ENCODE assay signal across 13 mouse cellular contexts in genomic region chr4:62562006-62562405, GRCm38 (mm10). TPM values are rescaled to one million over a fixed set of nuclear protein-coding genes. Genes with fewer than 3 reads are reported as not detected.
A peak's percentile ranks its signal among the peaks of the same experiment; 100 is the strongest.
DNase-seq lines count a peak whose midpoint lies in the region; ATAC-seq lines count a peak whose summit lies in the region.
"Had no signal": no experiment of that assay in that cellular context is flagged by ENCODE, and none has a peak within 500 bp of the region (broad histone marks: within the 10 kb centered on the region; RNA-seq: fewer than 3 reads in every experiment).

No protein-coding gene starts in this region.

- H3K9me3 ChIP-seq in forebrain, embryonic 10.5 days: no peaks in the 10 kb centered on the region
- no peaks in the 10 kb centered on the region for H3K9me3 ChIP-seq in forebrain, embryonic 15.5 days
- H3K9me3 ChIP-seq in neural tube, embryonic 12.5 days: no peaks in the 10 kb centered on the region
- H3K9me3 ChIP-seq in embryonic facial prominence, embryonic 10.5 days: no peaks in the 10 kb centered on the region
- H3K9me3 ChIP-seq: G1E; liver, embryonic 12.5 days; megakaryocyte, embryonic 14.5 days had no signal

- no peaks in the 10 kb centered on the region; the same call in 1 of the 2 replicates for H3K27me3 ChIP-seq in forebrain, embryonic 10.5 days (ENCODE audit: poor library complexity, severe bottlenecking)
- 0 out of 2 replicates have a peak, but pooled peaks cover 3% of the 10 kb centered on the region for H3K27me3 ChIP-seq in forebrain, embryonic 15.5 days
- H3K27me3 ChIP-seq in neural tube, embryonic 12.5 days (replicated peaks): no peaks in the 10 kb centered on the region
- 0 out of 2 replicates have a peak, but pooled peaks cover 5% of the 10 kb centered on the region for H3K27me3 ChIP-seq in embryonic facial prominence, embryonic 10.5 days (replicated peaks; ENCODE audit: low read depth, poor library complexity, severe bottlenecking)
- H3K27me3 ChIP-seq: liver, embryonic 12.5 days had no signal

- no peak overlapping the region for H3K4me2 ChIP-seq in forebrain, embryonic 15.5 days (replicated peaks)
- H3K4me2 ChIP-seq in neural tube, embryonic 12.5 days (replicated peaks): no peak overlapping the region
- H3K4me2 ChIP-seq: heart, embryonic 11.5 days; liver, embryonic 12.5 days had no signal

- no peak for ATAC-seq in forebrain, embryonic 15.5 days (replicated peaks)
- 0 out of 2 replicates have a peak, but pooled peaks have one; percentile 15 for ATAC-seq in neural tube, embryonic 12.5 days (ENCODE audit: low FRiP score, low read depth)
- ATAC-seq: liver, embryonic 12.5 days had no signal

- WGBS in forebrain, embryonic 10.5 days: 86% methylated on average over 4 of the region's 4 CpGs
- WGBS in forebrain, embryonic 15.5 days: 68% methylated on average over 4 of the region's 4 CpGs
- 82% methylated on average over 4 of the region's 4 CpGs for WGBS in neural tube, embryonic 12.5 days
- 80% methylated on average over 4 of the region's 4 CpGs for WGBS in embryonic facial prominence, embryonic 10.5 days

- no peak overlapping the region for H3K4me3 ChIP-seq in forebrain, embryonic 10.5 days
- H3K4me3 ChIP-seq in forebrain, embryonic 15.5 days: no peak overlapping the region
- H3K4me3 ChIP-seq in neural tube, embryonic 12.5 days: no peak overlapping the region
- no peak overlapping the region for H3K4me3 ChIP-seq in embryonic facial prominence, embryonic 10.5 days
- H3K4me3 ChIP-seq: gastrocnemius, adult 2 months; liver, embryonic 12.5 days had no signal

- no peak overlapping the region for H3K9ac ChIP-seq in forebrain, embryonic 15.5 days (replicated peaks)
- H3K9ac ChIP-seq in neural tube, embryonic 12.5 days: no peak overlapping the region
- H3K9ac ChIP-seq: liver, embryonic 12.5 days had no signal

- no peaks in the 10 kb centered on the region for H3K36me3 ChIP-seq in forebrain, embryonic 10.5 days (replicated peaks)
- H3K36me3 ChIP-seq in forebrain, embryonic 15.5 days: no peaks in the 10 kb centered on the region
- no peaks in the 10 kb centered on the region for H3K36me3 ChIP-seq in neural tube, embryonic 12.5 days
- H3K36me3 ChIP-seq in embryonic facial prominence, embryonic 10.5 days (replicated peaks): no peaks in the 10 kb centered on the region
- H3K36me3 ChIP-seq: G1E; liver, embryonic 12.5 days had no signal

- H3K27ac ChIP-seq in forebrain, embryonic 10.5 days: peak overlapping the region; percentile 51
- H3K27ac ChIP-seq in forebrain, embryonic 15.5 days (replicated peaks): no peak overlapping the region
- no peak overlapping the region for H3K27ac ChIP-seq in neural tube, embryonic 12.5 days
- H3K27ac ChIP-seq in embryonic facial prominence, embryonic 10.5 days (replicated peaks): peak overlapping the region; percentile 42; the same call in 1 of the 2 replicates
- H3K27ac ChIP-seq: gastrocnemius, adult 2 months; liver, embryonic 12.5 days had no signal

- H3K4me1 ChIP-seq in forebrain, embryonic 10.5 days: peaks cover 8% of the 10 kb centered on the region
- peaks cover 4% of the 10 kb centered on the region; the same call in 1 of the 2 replicates for H3K4me1 ChIP-seq in forebrain, embryonic 15.5 days
- peaks cover 10% of the 10 kb centered on the region; the same call in 1 of the 2 replicates for H3K4me1 ChIP-seq in neural tube, embryonic 12.5 days
- H3K4me1 ChIP-seq in embryonic facial prominence, embryonic 10.5 days: peaks cover 12% of the 10 kb centered on the region
- H3K4me1 ChIP-seq: liver, embryonic 12.5 days had no signal

- no peak for DNase-seq in forebrain, embryonic 10.5 days (ENCODE audit: extremely low spot score, low spot score)
- no peak for DNase-seq in neural tube, embryonic 10.5 days (ENCODE audit: extremely low spot score, low spot score)
- DNase-seq in embryonic facial prominence, embryonic 10.5 days (ENCODE audit: low spot score): no peak
- DNase-seq in natural killer cell, adult 2 months (ENCODE audit: low spot score in 2 of 2): peak; percentile 38 to 44
- DNase-seq in ovary, postnatal 10 days (ENCODE audit: low spot score): no peak
- no peak for DNase-seq in cerebellum, adult 11 months

RNA-seq across cellular contexts. Expression of gene Rgs3, which starts 2.4 kb away (rescaled TPM):
- polyA plus RNA-seq in forebrain, embryonic 10.5 days (2016; fragmentation: Nextera tagmentation; extraction: Ambion mirVana): 29.8 and 36.3 TPM in 2 replicates
- 46.7 and 53.4 TPM in 2 replicates for polyA plus RNA-seq in forebrain, embryonic 15.5 days (2015; fragmentation: Nextera tagmentation; extraction: Ambion mirVana)
- polyA plus RNA-seq in neural tube, embryonic 12.5 days (2016; fragmentation: Nextera tagmentation; extraction: Ambion mirVana): 77.2 and 77.3 TPM in 2 replicates
- 35.4 and 35.5 TPM in 2 replicates for polyA plus RNA-seq in embryonic facial prominence, embryonic 10.5 days (2016; fragmentation: Nextera tagmentation; extraction: Ambion mirVana)
- polyA plus RNA-seq: G1E had no signal

RNA-seq across cellular contexts. Expression of gene 4933430I17Rik, which starts 36.8 kb away (rescaled TPM):
- 1.3 and 1.5 TPM in 2 replicates for polyA plus RNA-seq in forebrain, embryonic 10.5 days (2016; fragmentation: Nextera tagmentation; extraction: Ambion mirVana)
- 0.60 and 0.79 TPM in 2 replicates for polyA plus RNA-seq in forebrain, embryonic 15.5 days (2015; fragmentation: Nextera tagmentation; extraction: Ambion mirVana)
- 1.1 TPM in 2 replicates for polyA plus RNA-seq in neural tube, embryonic 12.5 days (2016; fragmentation: Nextera tagmentation; extraction: Ambion mirVana)
- 1.1 and 1.3 TPM in 2 replicates for polyA plus RNA-seq in embryonic facial prominence, embryonic 10.5 days (2016; fragmentation: Nextera tagmentation; extraction: Ambion mirVana)

RNA-seq across cellular contexts. Expression of gene Pole3, which starts 37.1 kb away (rescaled TPM):
- 145 and 147 TPM in 2 replicates for polyA plus RNA-seq in forebrain, embryonic 10.5 days (2016; fragmentation: Nextera tagmentation; extraction: Ambion mirVana)
- 83.9 and 88.4 TPM in 2 replicates for polyA plus RNA-seq in forebrain, embryonic 15.5 days (2015; fragmentation: Nextera tagmentation; extraction: Ambion mirVana)
- 82.9 and 88.6 TPM in 2 replicates for polyA plus RNA-seq in neural tube, embryonic 12.5 days (2016; fragmentation: Nextera tagmentation; extraction: Ambion mirVana)
- 117 and 120 TPM in 2 replicates for polyA plus RNA-seq in embryonic facial prominence, embryonic 10.5 days (2016; fragmentation: Nextera tagmentation; extraction: Ambion mirVana)

RNA-seq across cellular contexts. Expression of gene Alad, which starts 42.3 kb away (rescaled TPM):
- 125 and 127 TPM in 2 replicates for polyA plus RNA-seq in forebrain, embryonic 10.5 days (2016; fragmentation: Nextera tagmentation; extraction: Ambion mirVana)
- 63.3 and 64.3 TPM in 2 replicates for polyA plus RNA-seq in forebrain, embryonic 15.5 days (2015; fragmentation: Nextera tagmentation; extraction: Ambion mirVana)
- 65.3 and 69.1 TPM in 2 replicates for polyA plus RNA-seq in neural tube, embryonic 12.5 days (2016; fragmentation: Nextera tagmentation; extraction: Ambion mirVana)
- polyA plus RNA-seq in embryonic facial prominence, embryonic 10.5 days (2016; fragmentation: Nextera tagmentation; extraction: Ambion mirVana): 106 and 114 TPM in 2 replicates

RNA-seq across cellular contexts. Expression of gene Hdhd3, which starts 58.7 kb away (rescaled TPM):
- 10.3 and 11.2 TPM in 2 replicates for polyA plus RNA-seq in forebrain, embryonic 10.5 days (2016; fragmentation: Nextera tagmentation; extraction: Ambion mirVana)
- 10.8 TPM in 2 replicates for polyA plus RNA-seq in forebrain, embryonic 15.5 days (2015; fragmentation: Nextera tagmentation; extraction: Ambion mirVana)
- polyA plus RNA-seq in neural tube, embryonic 12.5 days (2016; fragmentation: Nextera tagmentation; extraction: Ambion mirVana): 14.6 and 14.8 TPM in 2 replicates
- polyA plus RNA-seq in embryonic facial prominence, embryonic 10.5 days (2016; fragmentation: Nextera tagmentation; extraction: Ambion mirVana): 11.0 and 13.2 TPM in 2 replicates

Comparison
In these comparisons a context has a peak if more than half of its experiments do, and no peak if none do; other contexts are left out.
1. H3K27ac ChIP-seq: peak in forebrain, embryonic 10.5 days (single experiment) and embryonic facial prominence, embryonic 10.5 days (single experiment); none in forebrain, embryonic 15.5 days (single experiment) and neural tube, embryonic 12.5 days (single experiment).
2. DNase-seq: peak in natural killer cell, adult 2 months (2 of 2); none in forebrain, embryonic 10.5 days (single experiment), neural tube, embryonic 10.5 days (single experiment), embryonic facial prominence, embryonic 10.5 days (single experiment), ovary, postnatal 10 days (single experiment) and cerebellum, adult 11 months (single experiment).